Mouse (Mus musculus) left cerebral cortex, adult 2 months (tissue): ENCODE data around the gene Stx18. TPM values are rescaled to one million over a fixed set of nuclear protein-coding genes. Genes with fewer than 3 reads are reported as not detected.

Experiments used
- DNase-seq, 2 experiments: peaks; one replicate each; pipeline ENCODE4 v3.0.0; 2021 to 2022; ENCODE audit warnings: low spot score in 2 of 2, mixed read lengths in 1 of 2; ENCODE audit errors: extremely low spot score in 1 of 2
- H3K27ac ChIP-seq: fragments of 200-600 bp; 2 replicates; pipeline ENCODE4 v1.8.1; 2022
- H3K4me3 ChIP-seq: fragments of 200-600 bp; 2 replicates; pipeline ENCODE4 v1.8.1; 2022
- CTCF ChIP-seq: fragments of 200-600 bp; IDR thresholded peaks from 2 replicates; pipeline ENCODE4 v1.8.1; 2022; ENCODE audit warnings: antibody characterized with exemption, mild to moderate bottlenecking, moderate library complexity
- intact Hi-C: fragments of 180-260 bp; cut with DNase I; formaldehyde crosslinking; loops from one replicate; pipeline ENCODE4 v1.15.1; 2025
- total RNA-seq, 2 experiments: library from RNA; stranded (reverse); gene quantifications; 2 replicates each; pipeline ENCODE4 v1.2.3; 2021

Stx18 gene
- total RNA-seq, 2 experiments from 2014 or later = 39.2 to 40.9 TPM

DNA sequence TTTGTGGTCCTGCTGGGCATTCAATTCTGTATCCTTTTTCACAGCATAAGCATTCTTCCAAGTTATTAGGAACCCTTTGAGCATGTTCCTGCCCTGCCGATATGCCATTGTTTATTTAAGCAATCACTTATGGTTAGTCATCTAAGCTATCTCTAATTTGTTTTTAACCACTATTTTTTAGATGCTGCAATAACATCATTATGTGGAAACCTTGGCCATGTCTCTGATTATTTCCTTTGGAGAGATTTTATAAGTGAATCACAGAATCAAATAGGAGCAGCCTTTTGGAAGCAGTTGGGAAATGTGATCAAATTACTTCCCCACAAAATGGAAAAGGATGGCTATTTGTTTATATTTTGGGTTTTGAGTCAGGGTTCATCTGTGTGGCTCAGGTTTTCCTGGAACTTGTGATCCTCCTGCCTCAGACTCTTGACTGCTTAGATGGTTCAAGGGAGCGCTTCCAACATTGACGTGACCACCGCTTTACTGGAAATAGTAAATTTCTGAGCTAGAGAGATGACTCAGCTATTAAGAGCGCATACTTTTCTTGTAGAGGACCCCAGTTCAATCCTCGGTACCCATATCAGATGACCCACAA lies 146.2 kb downstream of the Stx18 start:
- DNase-seq = no peak
- Histone ChIP-seq H3K4me3 (no peak overlapping the region), H3K27ac (no peak overlapping the region)
- no peak for TF ChIP-seq CTCF
- intact Hi-C loops = no loop called here

DNA sequence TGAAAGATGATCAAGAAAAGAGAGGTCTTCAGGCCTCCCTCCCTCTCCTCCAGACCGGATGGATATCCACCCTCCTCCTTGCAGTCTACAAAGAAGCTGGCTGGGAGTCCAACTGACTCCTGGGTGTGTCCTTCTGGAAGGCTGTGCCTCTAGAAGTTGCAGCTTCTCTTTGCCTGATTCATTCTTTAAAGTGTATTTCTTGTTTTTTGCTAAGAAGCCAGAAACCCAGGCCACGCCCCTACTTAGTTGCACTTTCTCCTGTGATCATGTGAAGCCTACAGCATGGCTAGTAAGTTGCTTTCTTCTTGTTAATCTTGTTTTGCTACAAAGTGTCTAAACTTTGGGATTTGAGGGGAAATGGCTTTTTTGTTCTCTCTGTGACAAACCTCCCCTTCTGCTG lies 148.5 kb downstream of the Stx18 start:
- no peak for DNase-seq
- intact Hi-C loops = no loop called here
- Histone ChIP-seq H3K27ac (no peak overlapping the region), H3K4me3 (no peak overlapping the region)
- no peak for TF ChIP-seq CTCF

Other genes starting within 250 kb of the Stx18 start
- gene Msx1, start 214.2 kb upstream of the Stx18 start, total RNA-seq = 1 to 10 TPM; 3.1 to 3.3 TPM
- gene Nsg1, start 121.2 kb downstream of the Stx18 start, total RNA-seq = 100 to 1,000 TPM; 417 to 506 TPM
- gene Zbtb49, start 181.7 kb downstream of the Stx18 start, total RNA-seq = 10 to 100 TPM; 21.1 to 22.9 TPM
- 10 to 100 TPM; 10.7 to 12.1 TPM for gene Lyar, start 181.7 kb downstream of the Stx18 start, total RNA-seq
- 10 to 100 TPM; 30.1 to 34.1 TPM for gene Tmem128, start 221.4 kb downstream of the Stx18 start, total RNA-seq
- gene Otop1, start 237.2 kb downstream of the Stx18 start, total RNA-seq = not detected